Mouse (Mus musculus): ENCODE measurements around the gene Kat6b. TPM values are rescaled to one million over a fixed set of nuclear protein-coding genes. Genes with fewer than 3 reads are reported as not detected.

Kat6b gene
- 24.4 and 25.7 TPM in 2 replicates for polyA plus RNA-seq (2014; fragmentation: Nextera tagmentation; extraction: Ambion mirVana)

DNA sequence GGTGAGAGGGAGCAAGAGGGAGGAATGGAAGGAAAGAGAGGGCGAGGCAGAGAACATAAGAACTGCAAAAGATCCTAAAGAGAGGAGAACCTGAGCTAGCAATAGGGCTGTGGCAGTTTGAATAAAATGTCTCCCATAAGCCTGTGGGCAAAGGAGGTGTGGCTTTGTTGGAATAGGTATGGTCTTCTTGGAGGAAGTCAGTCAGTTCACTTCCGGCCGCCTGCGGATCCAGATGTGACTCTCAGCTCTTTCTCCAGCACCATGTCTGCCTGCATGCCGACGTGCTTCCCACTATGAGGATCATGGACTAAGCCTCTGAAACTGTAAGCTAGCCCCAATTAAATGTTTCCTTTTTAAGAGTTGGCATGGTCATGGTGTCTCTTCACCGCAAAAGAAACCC, at the start of gene Kat6b:
TSS of gene Kat6b (plus strand) at position 204 of the 400 bp plus-strand sequence.
- H3K9ac ChIP-seq = no peak within 1 kb of the TSS
- WGBS = 93% methylated on average over 7 of the region's 7 CpGs
- no peak within 1 kb of the TSS for H3K4me2 ChIP-seq (replicated peaks)

DNA sequence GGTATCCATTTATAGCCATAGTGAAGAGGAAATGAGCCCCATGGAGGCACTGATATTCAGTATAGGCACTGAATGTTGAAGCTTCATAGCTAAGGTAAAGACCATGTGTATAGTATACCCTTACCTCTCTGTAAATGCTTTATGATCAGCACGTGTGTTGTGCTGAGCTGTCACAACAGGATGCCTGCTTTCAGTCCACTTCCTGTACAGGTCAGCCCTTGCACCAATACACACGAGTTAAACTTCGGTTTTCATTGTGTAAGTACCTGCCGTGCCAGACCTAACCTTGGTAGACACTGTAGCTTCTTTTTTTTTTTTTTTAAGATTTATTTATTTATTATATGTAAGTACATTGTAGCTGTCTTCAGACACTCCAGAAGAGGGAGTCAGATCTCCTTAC, 47.8 kb upstream of the Kat6b start:
- H3K4me1 ChIP-seq (replicated peaks; ENCODE audit: control insufficient read depth, insufficient read depth, low read length) = no peaks in the 10 kb centered on the region
- no peaks in the 10 kb centered on the region for H3K9me3 ChIP-seq (ENCODE audit: control insufficient read depth, low read length)
- no peak overlapping the region for H3K4me2 ChIP-seq (replicated peaks)
- no peak overlapping the region for H3K27ac ChIP-seq
- H3K36me3 ChIP-seq (replicated peaks; ENCODE audit: control insufficient read depth, insufficient read depth) = no peaks in the 10 kb centered on the region
- DNase-seq (ENCODE audit: low spot score) (no peak), ATAC-seq (ENCODE audit: low FRiP score) (no peak)
- H3K4me3 ChIP-seq (replicated peaks; ENCODE audit: low read length) = no peak overlapping the region
- no peak overlapping the region for H3K9ac ChIP-seq
- WGBS = 90% methylated on average over 4 of the region's 4 CpGs
- H3K27me3 ChIP-seq (ENCODE audit: control insufficient read depth, insufficient read depth, low read length) = no peaks in the 10 kb centered on the region

More for the DNA sequence above, at the start of gene Kat6b:
- ATAC-seq (ENCODE audit: low FRiP score) (no peak), DNase-seq (ENCODE audit: low spot score) (no peak)
- Histone ChIP-seq H3K27ac (no peak within 1 kb of the TSS), H3K4me1 (replicated peaks; ENCODE audit: control insufficient read depth, insufficient read depth, low read length) (no peaks in the 10 kb centered on the region), H3K4me3 (replicated peaks; ENCODE audit: low read length) (no peak within 1 kb of the TSS), H3K27me3 (ENCODE audit: control insufficient read depth, insufficient read depth, low read length) (no peaks in the 10 kb centered on the region), H3K36me3 (replicated peaks; ENCODE audit: control insufficient read depth, insufficient read depth) (no peaks in the 10 kb centered on the region), H3K9me3 (ENCODE audit: control insufficient read depth, low read length) (no peaks in the 10 kb centered on the region)

DNA sequence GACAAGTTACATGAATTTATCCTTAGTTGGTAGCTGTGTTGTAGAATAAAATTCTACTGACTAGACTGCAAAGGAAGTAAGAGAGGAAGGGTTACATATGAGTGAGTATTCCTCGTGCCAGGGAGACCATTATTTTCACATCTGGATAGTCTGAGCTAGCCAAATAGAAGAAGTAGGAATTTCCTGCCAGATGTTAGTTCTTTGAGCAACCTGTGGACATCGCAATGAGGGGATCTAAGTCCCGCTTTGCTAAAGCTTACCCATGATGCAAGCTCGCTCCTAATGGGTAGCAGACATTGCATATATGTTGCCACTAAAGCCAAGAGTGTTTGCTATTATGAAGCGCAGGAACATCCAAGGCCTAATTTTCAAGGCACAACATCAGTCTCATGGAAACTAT, 47.2 kb upstream of the Kat6b start:
- Histone ChIP-seq H3K36me3 (replicated peaks; ENCODE audit: control insufficient read depth, insufficient read depth) (no peaks in the 10 kb centered on the region), H3K9ac (no peak overlapping the region), H3K4me1 (replicated peaks; ENCODE audit: control insufficient read depth, insufficient read depth, low read length) (no peaks in the 10 kb centered on the region), H3K27ac (no peak overlapping the region), H3K4me2 (replicated peaks) (no peak overlapping the region), H3K27me3 (ENCODE audit: control insufficient read depth, insufficient read depth, low read length) (no peaks in the 10 kb centered on the region), H3K9me3 (ENCODE audit: control insufficient read depth, low read length) (no peaks in the 10 kb centered on the region), H3K4me3 (replicated peaks; ENCODE audit: low read length) (no peak overlapping the region)
- DNase-seq (ENCODE audit: low spot score) = no peak
- 83% methylated on average over 5 of the region's 5 CpGs for WGBS
- no peak for ATAC-seq (ENCODE audit: low FRiP score)

DNA sequence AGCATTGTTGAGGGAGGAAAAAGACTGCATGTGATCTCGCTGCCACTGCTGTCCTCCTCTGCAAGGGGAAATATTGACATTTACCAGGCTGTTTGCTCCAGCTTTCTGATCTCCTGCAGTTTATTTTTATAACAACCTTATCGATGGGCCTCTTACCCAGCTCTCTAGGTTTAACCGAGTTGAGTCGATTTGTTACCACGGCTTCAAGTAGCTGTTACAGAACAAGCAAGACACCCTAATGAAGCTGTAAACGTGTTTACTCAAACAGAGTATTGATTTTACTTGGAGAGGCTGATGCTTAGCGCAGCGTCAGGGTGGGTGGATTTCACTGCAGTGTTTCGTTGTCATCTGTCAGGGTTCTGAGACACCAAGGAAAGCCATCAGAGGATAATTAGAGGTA, 46.5 kb upstream of the Kat6b start:
- ATAC-seq (ENCODE audit: low FRiP score) (no peak), DNase-seq (ENCODE audit: low spot score) (no peak)
- no peaks in the 10 kb centered on the region for H3K9me3 ChIP-seq (ENCODE audit: control insufficient read depth, low read length)
- H3K4me3 ChIP-seq (replicated peaks; ENCODE audit: low read length) = no peak overlapping the region
- H3K27ac ChIP-seq = no peak overlapping the region
- WGBS = 65% methylated on average over 9 of the region's 9 CpGs
- H3K9ac ChIP-seq = no peak overlapping the region
- no peaks in the 10 kb centered on the region for H3K36me3 ChIP-seq (replicated peaks; ENCODE audit: control insufficient read depth, insufficient read depth)
- H3K4me2 ChIP-seq (replicated peaks) = no peak overlapping the region
- H3K4me1 ChIP-seq (replicated peaks; ENCODE audit: control insufficient read depth, insufficient read depth, low read length) = no peaks in the 10 kb centered on the region
- no peaks in the 10 kb centered on the region for H3K27me3 ChIP-seq (ENCODE audit: control insufficient read depth, insufficient read depth, low read length)

DNA sequence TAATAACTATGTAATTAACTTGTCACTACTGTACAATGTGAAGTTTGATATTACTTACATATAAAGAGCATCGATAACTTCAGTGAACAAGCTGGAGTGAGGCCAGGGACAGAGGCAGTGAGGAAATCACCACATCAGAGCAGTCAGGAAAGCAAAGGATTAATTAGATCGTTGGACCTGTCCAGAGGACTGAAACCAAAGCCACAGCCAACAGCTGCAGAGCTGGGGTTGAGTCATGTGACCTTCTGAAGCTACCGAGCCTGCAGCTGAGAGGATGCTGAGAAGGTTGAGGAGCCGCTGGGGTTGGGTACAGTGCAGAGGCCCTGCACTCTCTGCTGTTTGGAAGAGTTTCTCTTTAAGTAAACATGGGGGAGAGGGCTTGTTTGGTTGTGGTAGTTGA, 41.4 kb upstream of the Kat6b start:
- Histone ChIP-seq H3K9me3 (ENCODE audit: control insufficient read depth, low read length) (no peaks in the 10 kb centered on the region), H3K36me3 (replicated peaks; ENCODE audit: control insufficient read depth, insufficient read depth) (no peaks in the 10 kb centered on the region), H3K4me1 (replicated peaks; ENCODE audit: control insufficient read depth, insufficient read depth, low read length) (no peaks in the 10 kb centered on the region), H3K4me3 (replicated peaks; ENCODE audit: low read length) (no peak overlapping the region), H3K9ac (no peak overlapping the region), H3K27ac (no peak overlapping the region), H3K4me2 (replicated peaks) (no peak overlapping the region), H3K27me3 (ENCODE audit: control insufficient read depth, insufficient read depth, low read length) (no peaks in the 10 kb centered on the region)
- 51% methylated on average over 4 of the region's 4 CpGs for WGBS
- ATAC-seq (ENCODE audit: low FRiP score) = no peak
- no peak for DNase-seq (ENCODE audit: low spot score)

DNA sequence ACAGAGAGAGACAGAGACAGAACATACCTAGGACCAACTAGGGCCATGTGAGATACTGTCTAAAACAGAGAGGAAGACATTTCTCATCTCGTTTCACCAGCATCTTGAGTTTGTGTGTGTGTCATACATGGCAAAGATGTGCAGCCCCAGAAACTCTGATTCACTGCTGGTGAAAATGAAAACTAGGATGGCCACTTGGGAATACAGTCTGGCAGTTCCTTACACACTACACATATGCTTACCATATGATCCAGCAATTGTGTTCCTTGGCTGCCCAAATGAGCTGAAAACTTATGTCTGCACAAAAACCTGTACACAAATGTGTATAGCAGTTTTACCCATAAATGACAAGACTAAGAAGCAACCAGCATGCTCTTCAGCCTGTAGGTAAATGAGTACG, 40.7 kb upstream of the Kat6b start:
- no peak overlapping the region for H3K27ac ChIP-seq
- H3K27me3 ChIP-seq (ENCODE audit: control insufficient read depth, insufficient read depth, low read length) = no peaks in the 10 kb centered on the region
- H3K4me2 ChIP-seq (replicated peaks) = no peak overlapping the region
- H3K4me3 ChIP-seq (replicated peaks; ENCODE audit: low read length) = no peak overlapping the region
- no peaks in the 10 kb centered on the region for H3K9me3 ChIP-seq (ENCODE audit: control insufficient read depth, low read length)
- H3K4me1 ChIP-seq (replicated peaks; ENCODE audit: control insufficient read depth, insufficient read depth, low read length) = no peaks in the 10 kb centered on the region
- DNase-seq (ENCODE audit: low spot score) (no peak), ATAC-seq (ENCODE audit: low FRiP score) (no peak)
- WGBS = 96% methylated on average over 2 of the region's 2 CpGs
- no peaks in the 10 kb centered on the region for H3K36me3 ChIP-seq (replicated peaks; ENCODE audit: control insufficient read depth, insufficient read depth)
- H3K9ac ChIP-seq = no peak overlapping the region

DNA sequence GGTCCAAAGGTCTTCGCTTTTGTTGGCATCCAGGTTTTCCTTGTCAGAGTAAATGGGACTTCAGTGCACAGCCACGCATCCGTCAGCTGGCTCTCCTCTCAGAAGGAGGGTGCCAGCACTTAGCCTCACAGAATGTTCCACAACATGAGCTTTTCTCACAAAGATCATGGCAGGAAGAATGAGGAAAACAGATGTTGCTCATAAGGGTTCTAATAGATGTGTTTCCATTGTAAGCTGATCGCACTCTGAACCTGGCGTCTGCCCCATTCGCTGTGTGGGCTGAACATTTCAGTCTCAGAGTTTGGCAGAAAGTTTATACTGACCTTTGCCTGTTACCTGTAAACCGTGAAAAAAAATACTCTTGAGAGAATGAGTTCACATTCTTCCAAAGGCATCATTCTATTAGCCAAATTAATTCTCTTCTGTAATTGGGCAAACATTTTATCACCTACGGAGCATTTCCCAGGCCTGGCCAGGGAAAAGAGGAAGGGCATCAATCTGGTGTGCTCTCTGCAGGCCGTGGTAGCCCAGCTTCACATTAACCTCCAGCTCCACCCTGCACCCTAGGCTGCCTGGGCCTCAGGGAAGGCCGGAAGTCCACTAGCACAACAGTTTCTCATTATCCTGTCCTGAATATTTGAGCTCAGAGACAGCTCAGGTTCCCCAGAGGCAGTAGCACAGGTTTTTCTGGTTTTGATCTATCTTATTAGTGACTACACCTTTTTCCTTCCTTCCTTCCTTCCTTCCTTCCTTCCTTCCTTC, 39.3 kb upstream of the Kat6b start:
- no peaks in the 10 kb centered on the region for H3K36me3 ChIP-seq (replicated peaks; ENCODE audit: control insufficient read depth, insufficient read depth)
- WGBS = 83% methylated on average over 10 of the region's 10 CpGs
- no peak for ATAC-seq (ENCODE audit: low FRiP score)
- H3K9me3 ChIP-seq (ENCODE audit: control insufficient read depth, low read length) = no peaks in the 10 kb centered on the region
- no peaks in the 10 kb centered on the region for H3K27me3 ChIP-seq (ENCODE audit: control insufficient read depth, insufficient read depth, low read length)
- no peak overlapping the region for H3K4me2 ChIP-seq (replicated peaks)
- H3K27ac ChIP-seq = no peak overlapping the region
- DNase-seq (ENCODE audit: low spot score) = no peak
- H3K4me1 ChIP-seq (replicated peaks; ENCODE audit: control insufficient read depth, insufficient read depth, low read length) = no peaks in the 10 kb centered on the region
- H3K4me3 ChIP-seq (replicated peaks; ENCODE audit: low read length) = no peak overlapping the region
- no peak overlapping the region for H3K9ac ChIP-seq

DNA sequence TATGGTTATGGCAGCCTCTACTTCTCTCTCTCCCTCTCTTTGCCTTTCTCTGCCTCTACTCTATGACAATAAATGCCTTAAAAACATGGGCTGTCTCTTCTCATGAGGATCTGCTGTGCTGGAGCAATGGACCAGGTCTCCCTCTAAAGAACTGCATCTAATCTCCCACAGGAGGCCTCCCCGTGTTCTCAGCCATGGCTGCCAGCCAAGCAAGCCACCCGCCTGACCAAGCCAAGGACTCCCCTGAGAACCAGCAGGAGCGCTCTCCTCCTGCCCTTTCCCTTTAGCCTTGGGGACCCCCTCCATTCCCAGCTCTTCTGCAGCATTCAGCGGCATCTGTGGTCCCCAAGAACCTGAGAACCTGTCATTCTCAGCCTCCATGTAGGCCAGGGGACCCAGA, 28.7 kb upstream of the Kat6b start:
- no peak overlapping the region for H3K27ac ChIP-seq
- no peak for ATAC-seq (ENCODE audit: low FRiP score)
- DNase-seq (ENCODE audit: low spot score) = no peak
- no peaks in the 10 kb centered on the region for H3K9me3 ChIP-seq (ENCODE audit: control insufficient read depth, low read length)
- no peak overlapping the region for H3K4me3 ChIP-seq (replicated peaks; ENCODE audit: low read length)
- no peak overlapping the region for H3K4me2 ChIP-seq (replicated peaks)
- no peaks in the 10 kb centered on the region for H3K4me1 ChIP-seq (replicated peaks; ENCODE audit: control insufficient read depth, insufficient read depth, low read length)
- H3K36me3 ChIP-seq (replicated peaks; ENCODE audit: control insufficient read depth, insufficient read depth) = no peaks in the 10 kb centered on the region
- H3K9ac ChIP-seq = no peak overlapping the region
- 71% methylated on average over 4 of the region's 4 CpGs for WGBS
- H3K27me3 ChIP-seq (ENCODE audit: control insufficient read depth, insufficient read depth, low read length) = no peaks in the 10 kb centered on the region

DNA sequence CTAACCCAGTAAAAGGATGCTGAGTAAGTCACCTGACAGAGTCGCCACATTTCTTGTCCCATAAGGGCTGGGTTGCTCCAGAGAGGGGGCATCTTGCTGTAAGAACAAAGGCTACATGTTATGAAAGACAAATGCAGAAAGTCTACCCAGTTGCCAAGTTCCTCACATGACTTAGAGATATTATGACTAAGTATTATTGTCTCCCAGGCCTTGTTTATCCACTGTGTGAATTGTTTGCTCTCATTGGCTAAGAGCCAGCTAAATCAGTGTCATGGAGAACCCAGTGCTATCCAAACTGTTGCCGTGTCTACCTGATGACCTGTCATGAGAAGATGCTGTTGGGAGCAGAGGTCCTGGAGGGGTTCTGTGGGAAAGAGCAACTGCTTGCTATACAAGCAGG, 27.3 kb upstream of the Kat6b start:
- no peak overlapping the region for H3K9ac ChIP-seq
- H3K4me1 ChIP-seq (replicated peaks; ENCODE audit: control insufficient read depth, insufficient read depth, low read length) = no peaks in the 10 kb centered on the region
- H3K27ac ChIP-seq = no peak overlapping the region
- ATAC-seq (ENCODE audit: low FRiP score) = no peak
- H3K27me3 ChIP-seq (ENCODE audit: control insufficient read depth, insufficient read depth, low read length) = no peaks in the 10 kb centered on the region
- no peaks in the 10 kb centered on the region for H3K9me3 ChIP-seq (ENCODE audit: control insufficient read depth, low read length)
- no peak overlapping the region for H3K4me2 ChIP-seq (replicated peaks)
- 83% methylated on average over 2 of the region's 2 CpGs for WGBS
- H3K36me3 ChIP-seq (replicated peaks; ENCODE audit: control insufficient read depth, insufficient read depth) = no peaks in the 10 kb centered on the region
- H3K4me3 ChIP-seq (replicated peaks; ENCODE audit: low read length) = no peak overlapping the region
- DNase-seq (ENCODE audit: low spot score) = no peak
